Mouse (Mus musculus) small intestine, adult 2 months (tissue): ENCODE data around the gene Bco2.

Experiments
- CTCF ChIP-seq: fragments of 200-500 bp; IDR thresholded peaks from 2 replicates; pipeline ENCODE4 v1.5.1; 2012; ENCODE audit warnings: low read depth, mild to moderate bottlenecking, control low read depth, inconsistent platforms, low read length, moderate library complexity, mixed read lengths; ENCODE audit not compliant: insufficient replicate concordance, insufficient read length; ENCODE audit errors: extremely low read depth
- POLR2A ChIP-seq: fragments of 200-500 bp; IDR thresholded peaks from 2 replicates; pipeline ENCODE4 v1.6.1; 2012; ENCODE audit warnings: low read depth, mild to moderate bottlenecking, control low read depth, inconsistent platforms, low read length, moderate library complexity

DNA sequence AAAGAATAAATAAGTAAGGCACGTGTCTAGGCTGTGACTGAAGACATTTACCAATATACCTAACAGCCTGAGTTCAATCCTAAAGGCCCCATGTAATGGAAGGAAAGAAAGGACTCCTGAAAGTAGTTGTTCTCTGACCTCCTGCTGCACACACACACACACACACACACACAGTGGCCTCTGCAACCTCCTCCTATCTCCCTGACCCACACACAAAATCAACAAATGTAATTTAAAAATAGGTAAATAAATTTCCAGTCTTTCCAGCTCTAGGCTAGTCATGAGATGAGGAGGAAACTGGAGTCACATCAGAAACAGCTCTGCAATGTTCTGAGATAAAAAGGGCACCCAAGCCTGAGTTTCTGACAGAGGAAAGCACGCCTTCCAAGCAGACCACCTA is 61.2 kb downstream of the Bco2 start:
- TF ChIP-seq CTCF (no peak), POLR2A (no peak)
